Mouse (Mus musculus): Measurements from ENCODE around the gene Gchfr.

The Gchfr gene

DNA sequence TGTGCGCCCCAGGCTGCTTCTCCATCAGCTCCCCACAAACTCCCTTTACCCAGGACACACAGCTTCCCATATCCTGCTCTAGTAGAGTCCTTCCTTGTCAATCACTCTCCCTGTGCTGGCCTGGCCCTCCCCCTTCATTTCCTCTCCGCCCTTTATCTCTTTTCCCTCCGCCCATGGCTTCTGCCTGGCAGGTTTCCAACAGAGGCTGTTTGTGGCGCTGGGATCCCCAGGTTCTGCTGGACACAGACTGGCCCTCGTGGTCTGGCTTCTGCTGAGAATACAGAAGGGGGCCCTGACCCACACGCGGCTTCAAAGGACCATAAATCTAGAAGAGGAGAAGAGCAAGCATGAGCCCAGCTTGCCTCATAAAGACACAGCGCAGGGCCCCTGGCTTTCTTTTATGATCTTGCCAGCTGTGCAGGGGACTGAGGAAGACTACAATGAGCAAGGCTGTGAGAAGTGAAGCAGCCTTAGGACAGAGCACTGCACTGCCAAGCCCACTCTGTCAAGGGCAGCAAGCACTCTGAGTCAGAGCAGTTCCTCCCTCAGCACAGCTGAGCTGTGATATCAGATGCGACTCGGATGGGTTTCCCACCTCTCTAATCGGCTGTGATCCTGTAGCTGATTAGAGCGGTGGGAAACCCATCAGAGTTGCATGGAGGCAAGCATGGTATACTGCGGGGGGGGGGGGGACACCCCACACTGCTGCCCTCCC, 5.4 kb downstream of the Gchfr start:
- CTCF ChIA-PET: interaction anchor here (0.6 kb wide), 1 partner anchor 346 kb away, joined by 3 read pairs; no protein-coding TSS in a partner anchor

GRCm38 (mm10) chr2:119173991-119174651, 6.5 kb downstream of the Gchfr start, which contains the start of gene Gm14137:
TSS of gene Gm14137 (plus strand) at chr2:119174509.
- CTCF ChIA-PET: no interaction called here

DNA sequence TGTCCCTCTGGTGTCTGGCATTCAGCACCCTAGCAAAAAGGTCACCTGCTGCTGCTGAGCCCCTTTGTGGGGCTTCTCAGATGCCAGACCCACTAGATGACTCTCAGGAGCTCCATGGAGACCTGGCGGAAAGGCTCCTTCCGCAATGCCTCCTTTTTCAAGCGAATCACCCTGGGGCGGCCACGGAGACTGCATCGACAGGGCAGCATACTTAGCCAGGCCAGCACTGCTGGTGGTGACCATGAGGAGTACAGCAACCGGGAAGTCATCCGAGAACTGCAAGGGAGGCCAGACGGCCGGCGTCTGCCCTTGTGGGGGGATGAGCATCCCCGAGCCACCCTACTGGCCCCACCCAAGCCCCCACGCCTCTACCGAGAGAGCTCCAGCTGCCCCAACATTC, 7.3 kb downstream of the Gchfr start:
- CTCF ChIA-PET: no interaction called here

- CTCF ChIA-PET: no interaction called here
Observed at GRCm38 (mm10) chr2:119175614-119176013, 8.0 kb downstream of the Gchfr start.

GRCm38 (mm10) chr2:119176761-119177160, 9.2 kb downstream of the Gchfr start:
- CTCF ChIA-PET: interaction anchor here (0.6 kb wide), 1 partner anchor 57 kb away, joined by 4 read pairs; no protein-coding TSS in a partner anchor

GRCm38 (mm10) chr2:119177384-119177939, 9.9 kb downstream of the Gchfr start:
- CTCF ChIA-PET: interaction anchor here (0.6 kb wide), 1 partner anchor 58 kb away, joined by 4 read pairs; no protein-coding TSS in a partner anchor

GRCm38 (mm10) chr2:119182914-119183313, 15.3 kb downstream of the Gchfr start:
- CTCF ChIA-PET: no interaction called here

- CTCF ChIA-PET: interaction anchor here (0.8 to 1.1 kb wide), 3 partner anchors 23 to 48 kb away, joined by 3 to 13 read pairs (median 3); partner anchors contain the start of gene Rmdn3
Observed at GRCm38 (mm10) chr2:119189029-119189710, 21.6 kb downstream of the Gchfr start.

DNA sequence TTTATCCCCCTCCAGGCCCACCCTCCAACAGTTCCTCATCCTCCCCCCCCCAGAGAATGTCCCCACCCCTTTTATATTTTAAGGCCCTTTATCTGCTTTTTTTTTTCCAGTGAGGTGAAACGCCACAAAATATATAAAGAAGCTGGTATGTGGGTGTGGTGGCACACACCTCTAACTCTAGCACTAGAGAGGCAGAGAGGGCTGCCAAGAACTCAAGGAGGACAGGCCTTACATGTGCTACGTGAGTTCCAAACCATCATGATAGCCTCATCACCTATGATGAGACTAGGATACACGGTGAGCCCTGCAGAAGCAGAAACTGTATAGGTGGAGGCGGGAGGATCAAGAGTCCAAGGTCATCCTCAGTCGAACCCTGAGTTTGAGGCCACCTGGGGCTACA, 23.4 kb downstream of the Gchfr start:
- CTCF ChIA-PET: interaction anchor here (1.1 kb wide), 1 partner anchor 427 kb away, joined by 4 read pairs; no protein-coding TSS in a partner anchor

DNA sequence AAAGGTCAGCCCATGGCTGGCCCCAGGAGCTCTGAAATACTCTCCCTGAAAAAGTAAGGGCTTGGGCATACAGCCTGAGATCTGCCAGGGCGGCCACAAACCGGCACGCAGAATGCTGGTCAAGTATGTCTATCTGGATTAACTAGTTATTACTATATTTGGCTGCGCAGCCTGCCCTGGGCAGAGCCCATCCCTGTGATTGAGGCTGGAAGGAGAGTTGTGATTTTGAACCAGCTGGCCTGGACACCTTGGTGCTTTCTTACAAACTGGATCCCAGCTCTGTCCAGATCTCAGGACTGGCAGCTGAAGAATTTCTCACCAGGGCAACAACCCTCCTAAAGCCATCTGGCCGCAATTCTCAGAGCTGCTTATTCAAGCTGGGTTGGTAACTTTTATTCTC, 26.6 kb downstream of the Gchfr start:
- CTCF ChIA-PET: no interaction called here

- CTCF ChIA-PET: no interaction called here
Observed at GRCm38 (mm10) chr2:119196316-119197108, 28.9 kb downstream of the Gchfr start.

DNA sequence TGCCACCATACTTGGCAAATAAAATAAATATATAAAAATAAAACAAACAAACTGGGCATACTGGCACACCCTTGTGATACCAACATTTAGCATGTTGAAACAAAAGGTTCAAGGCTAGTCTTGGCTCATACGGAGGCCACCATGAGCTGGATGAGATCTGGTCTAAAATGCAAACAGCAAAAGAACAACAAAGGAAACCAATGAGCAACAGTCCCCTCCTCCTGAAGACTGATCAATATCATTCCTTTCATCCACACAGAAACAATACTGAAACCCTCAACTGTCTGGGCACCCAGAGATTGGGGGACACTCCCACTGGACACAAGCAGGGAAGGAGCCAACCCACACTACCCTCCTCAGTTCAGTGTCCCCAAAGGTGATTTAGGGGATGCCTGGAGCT, 29.9 kb downstream of the Gchfr start:
- CTCF ChIA-PET: interaction anchor here (0.6 kb wide), 1 partner anchor 9 kb away, joined by 3 read pairs; no protein-coding TSS in a partner anchor

- CTCF ChIA-PET: no interaction called here
Observed at GRCm38 (mm10) chr2:119198049-119198448, 30.5 kb downstream of the Gchfr start.

GRCm38 (mm10) chr2:119198934-119199333, 31.4 kb downstream of the Gchfr start:
- CTCF ChIA-PET: no interaction called here

DNA sequence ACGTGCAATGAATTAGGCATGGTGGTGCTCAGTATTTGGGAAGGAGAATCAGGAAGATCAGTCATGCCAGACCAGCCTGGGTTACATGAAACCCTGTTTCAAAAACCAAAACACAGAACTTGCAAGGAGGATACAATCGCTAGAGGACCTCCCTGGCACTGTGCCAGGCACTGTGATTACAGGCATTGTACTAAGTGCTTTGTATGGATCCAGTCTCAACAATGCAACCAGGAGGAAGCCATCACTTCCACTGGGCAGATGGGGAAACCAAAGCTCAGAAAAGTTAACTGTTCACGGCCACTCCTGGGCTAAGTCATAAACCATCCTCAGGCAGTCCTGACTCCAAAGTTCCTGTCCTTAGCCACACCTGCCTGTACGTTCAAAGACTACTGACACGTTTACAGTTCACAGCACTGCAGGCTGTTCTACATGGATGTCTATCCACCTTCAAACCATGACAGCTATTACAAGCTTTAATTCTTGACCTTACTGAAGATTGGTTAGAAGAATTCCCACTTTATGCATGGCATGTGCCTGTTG, 35.4 kb downstream of the Gchfr start:
- CTCF ChIA-PET: interaction anchor here (0.6 kb wide), 1 partner anchor 254 kb away, joined by 3 read pairs; no protein-coding TSS in a partner anchor

- CTCF ChIA-PET: no interaction called here
Observed at GRCm38 (mm10) chr2:119203871-119204460, 36.4 kb downstream of the Gchfr start.

DNA sequence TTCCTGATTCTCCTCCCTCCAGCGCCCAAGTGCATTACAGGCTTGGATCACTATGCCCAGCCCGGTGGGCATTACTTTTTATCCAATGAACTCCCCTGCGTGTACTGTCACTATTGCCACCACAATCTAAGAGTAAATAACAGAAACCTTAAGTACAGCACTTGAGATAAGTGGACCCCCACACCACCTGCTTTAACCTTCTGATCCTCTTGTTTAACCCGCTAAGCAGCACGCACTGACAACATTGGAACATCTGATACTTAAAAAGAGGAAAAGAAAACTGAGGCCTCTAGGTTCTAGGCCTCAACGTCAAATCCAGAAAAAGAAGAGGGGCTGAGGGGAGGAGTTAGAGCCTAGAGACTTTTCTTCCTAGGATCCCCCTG, 40.4 kb downstream of the Gchfr start:
- CTCF ChIA-PET: interaction anchor here (0.8 kb wide), 1 partner anchor 162 kb away, joined by 13 read pairs; no protein-coding TSS in a partner anchor

DNA sequence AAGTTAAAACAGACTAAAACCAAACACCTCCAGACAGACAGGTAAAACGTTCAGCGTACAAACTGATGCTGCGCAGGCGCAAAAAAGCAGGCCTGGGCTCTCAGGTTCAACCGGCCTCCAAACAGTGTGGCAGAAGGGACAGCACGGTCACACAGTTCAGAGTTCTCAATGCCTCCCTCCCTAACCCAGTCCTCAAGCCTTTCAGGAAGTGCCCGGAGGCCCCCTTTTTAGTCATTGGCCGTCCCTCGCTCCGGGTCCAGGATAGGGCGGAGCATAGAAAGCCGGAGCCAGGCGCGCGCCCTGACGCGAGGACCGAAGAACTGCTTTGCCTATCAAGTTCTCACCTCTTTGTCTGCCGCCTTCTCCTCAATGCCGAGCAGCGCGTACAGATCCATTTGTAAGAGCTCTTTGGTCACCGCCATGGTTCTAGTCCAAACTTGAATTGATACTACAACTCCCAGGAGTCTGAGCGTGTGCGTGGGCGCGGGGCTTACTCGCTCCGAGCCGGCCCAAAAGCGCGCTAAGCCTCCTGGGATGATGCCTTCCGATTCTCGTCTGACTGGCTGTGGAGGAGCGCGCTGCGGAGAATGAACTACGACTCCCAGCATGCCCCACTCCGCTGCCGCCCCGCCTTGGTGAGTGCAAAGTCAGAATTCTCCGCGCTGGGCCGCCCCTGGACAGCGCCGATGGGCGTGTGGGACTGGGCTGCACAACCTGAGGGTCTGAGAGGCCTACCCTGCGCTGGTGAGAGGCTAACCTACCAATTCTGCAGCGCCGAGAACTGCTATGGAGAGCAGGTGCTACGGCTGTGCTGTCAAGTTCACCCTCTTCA, 41.0 kb downstream of the Gchfr start, which contains the start of the genes Zfyve19 and Dnajc17:
Gene Zfyve19 (plus strand): TSS at position 274 of the 832 bp plus-strand sequence.
Gene Dnajc17 (minus strand): TSS at position 452 of the 832 bp plus-strand sequence.
- CTCF ChIA-PET: no interaction called here

GRCm38 (mm10) chr2:119209176-119209507, 41.6 kb downstream of the Gchfr start:
- CTCF ChIA-PET: no interaction called here
